Mouse (Mus musculus): ENCODE measurements around the gene Gm11096. TPM values are rescaled to one million over a fixed set of nuclear protein-coding genes. Genes with fewer than 3 reads are reported as not detected.

Gm11096 gene
- polyA plus RNA-seq (2014; fragmentation: Nextera tagmentation; extraction: Ambion mirVana) = not detected in 2 replicates

- Histone ChIP-seq H3K9me3 (ENCODE audit: control insufficient read depth, low read length) (no peaks in the 10 kb centered on the region), H3K36me3 (ENCODE audit: control insufficient read depth, insufficient read depth, low read length) (no peaks in the 10 kb centered on the region), H3K4me2 (ENCODE audit: low read depth) (no peak within 1 kb of the TSS), H3K4me1 (ENCODE audit: control insufficient read depth, insufficient read depth, low read length) (no peaks in the 10 kb centered on the region), H3K9ac (ENCODE audit: low read length) (no peak within 1 kb of the TSS), H3K4me3 (ENCODE audit: low read depth, low read length) (no peak within 1 kb of the TSS), H3K27ac (ENCODE audit: low read depth, low read length) (no peak within 1 kb of the TSS), H3K27me3 (ENCODE audit: control insufficient read depth, insufficient read depth, low read length) (no peaks in the 10 kb centered on the region)
- ATAC-seq (ENCODE audit: insufficient read depth, low FRiP score, low TSS enrichment) (no peak), DNase-seq (ENCODE audit: low spot score) (no peak)
These were observed at the start of gene Gm11096 for GRCm38 (mm10) chr17:81441463-81441862. Gene Gm11096 (plus strand): TSS chr17:81441763.

- Histone ChIP-seq H3K9ac (ENCODE audit: low read length) (no peak overlapping the region), H3K4me2 (ENCODE audit: low read depth) (no peak overlapping the region), H3K4me3 (ENCODE audit: low read depth, low read length) (no peak overlapping the region), H3K9me3 (ENCODE audit: control insufficient read depth, low read length) (no peaks in the 10 kb centered on the region), H3K27ac (ENCODE audit: low read depth, low read length) (no peak overlapping the region), H3K4me1 (ENCODE audit: control insufficient read depth, insufficient read depth, low read length) (no peaks in the 10 kb centered on the region), H3K27me3 (ENCODE audit: control insufficient read depth, insufficient read depth, low read length) (no peaks in the 10 kb centered on the region), H3K36me3 (ENCODE audit: control insufficient read depth, insufficient read depth, low read length) (no peaks in the 10 kb centered on the region)
- 66% methylated on average over 4 of the region's 4 CpGs for WGBS
- ATAC-seq (ENCODE audit: insufficient read depth, low FRiP score, low TSS enrichment) (no peak), DNase-seq (ENCODE audit: low spot score) (no peak)
These were observed 48.5 kb upstream of the Gm11096 start for GRCm38 (mm10) chr17:81393040-81393439.

- H3K27ac ChIP-seq (ENCODE audit: low read depth, low read length) = no peak overlapping the region
- no peak overlapping the region for H3K4me3 ChIP-seq (ENCODE audit: low read depth, low read length)
- H3K27me3 ChIP-seq (ENCODE audit: control insufficient read depth, insufficient read depth, low read length) = no peaks in the 10 kb centered on the region
- no peaks in the 10 kb centered on the region for H3K9me3 ChIP-seq (ENCODE audit: control insufficient read depth, low read length)
- no peak overlapping the region for H3K4me2 ChIP-seq (ENCODE audit: low read depth)
- 31% methylated on average over 2 of the region's 2 CpGs for WGBS
- H3K9ac ChIP-seq (ENCODE audit: low read length) = no peak overlapping the region
- no peak for DNase-seq (ENCODE audit: low spot score)
- no peaks in the 10 kb centered on the region for H3K36me3 ChIP-seq (ENCODE audit: control insufficient read depth, insufficient read depth, low read length)
- no peak for ATAC-seq (ENCODE audit: insufficient read depth, low FRiP score, low TSS enrichment)
- no peaks in the 10 kb centered on the region for H3K4me1 ChIP-seq (ENCODE audit: control insufficient read depth, insufficient read depth, low read length)
These were observed 47.4 kb upstream of the Gm11096 start for GRCm38 (mm10) chr17:81394124-81394523.

GRCm38 (mm10) chr17:81397434-81397833, 44.1 kb upstream of the Gm11096 start:
- Histone ChIP-seq H3K36me3 (ENCODE audit: control insufficient read depth, insufficient read depth, low read length) (no peaks in the 10 kb centered on the region), H3K27me3 (ENCODE audit: control insufficient read depth, insufficient read depth, low read length) (no peaks in the 10 kb centered on the region), H3K4me2 (ENCODE audit: low read depth) (no peak overlapping the region), H3K9ac (ENCODE audit: low read length) (no peak overlapping the region), H3K9me3 (ENCODE audit: control insufficient read depth, low read length) (no peaks in the 10 kb centered on the region), H3K4me3 (ENCODE audit: low read depth, low read length) (no peak overlapping the region), H3K27ac (ENCODE audit: low read depth, low read length) (no peak overlapping the region), H3K4me1 (ENCODE audit: control insufficient read depth, insufficient read depth, low read length) (no peaks in the 10 kb centered on the region)
- 63% methylated on average over 1 of the region's 1 CpGs for WGBS
- ATAC-seq (ENCODE audit: insufficient read depth, low FRiP score, low TSS enrichment) = no peak
- no peak for DNase-seq (ENCODE audit: low spot score)

GRCm38 (mm10) chr17:81400377-81400776, 41.2 kb upstream of the Gm11096 start:
- H3K4me2 ChIP-seq (ENCODE audit: low read depth) = no peak overlapping the region
- 61% methylated on average over 5 of the region's 5 CpGs for WGBS
- H3K27me3 ChIP-seq (ENCODE audit: control insufficient read depth, insufficient read depth, low read length) = no peaks in the 10 kb centered on the region
- no peaks in the 10 kb centered on the region for H3K9me3 ChIP-seq (ENCODE audit: control insufficient read depth, low read length)
- DNase-seq (ENCODE audit: low spot score) = no peak
- no peak overlapping the region for H3K4me3 ChIP-seq (ENCODE audit: low read depth, low read length)
- no peak for ATAC-seq (ENCODE audit: insufficient read depth, low FRiP score, low TSS enrichment)
- H3K36me3 ChIP-seq (ENCODE audit: control insufficient read depth, insufficient read depth, low read length) = no peaks in the 10 kb centered on the region
- no peak overlapping the region for H3K9ac ChIP-seq (ENCODE audit: low read length)
- H3K4me1 ChIP-seq (ENCODE audit: control insufficient read depth, insufficient read depth, low read length) = no peaks in the 10 kb centered on the region
- no peak overlapping the region for H3K27ac ChIP-seq (ENCODE audit: low read depth, low read length)

- H3K4me3 ChIP-seq (ENCODE audit: low read depth, low read length) = no peak overlapping the region
- H3K36me3 ChIP-seq (ENCODE audit: control insufficient read depth, insufficient read depth, low read length) = no peaks in the 10 kb centered on the region
- H3K4me1 ChIP-seq (ENCODE audit: control insufficient read depth, insufficient read depth, low read length) = no peaks in the 10 kb centered on the region
- no peaks in the 10 kb centered on the region for H3K27me3 ChIP-seq (ENCODE audit: control insufficient read depth, insufficient read depth, low read length)
- WGBS = 72% methylated on average over 2 of the region's 2 CpGs
- no peak for ATAC-seq (ENCODE audit: insufficient read depth, low FRiP score, low TSS enrichment)
- H3K9ac ChIP-seq (ENCODE audit: low read length) = no peak overlapping the region
- H3K27ac ChIP-seq (ENCODE audit: low read depth, low read length) = no peak overlapping the region
- H3K9me3 ChIP-seq (ENCODE audit: control insufficient read depth, low read length) = no peaks in the 10 kb centered on the region
- DNase-seq (ENCODE audit: low spot score) = no peak
- H3K4me2 ChIP-seq (ENCODE audit: low read depth) = no peak overlapping the region
These were observed 38.9 kb upstream of the Gm11096 start for GRCm38 (mm10) chr17:81402636-81403035.

- H3K9ac ChIP-seq (ENCODE audit: low read length) = no peak overlapping the region
- no peaks in the 10 kb centered on the region for H3K4me1 ChIP-seq (ENCODE audit: control insufficient read depth, insufficient read depth, low read length)
- no peaks in the 10 kb centered on the region for H3K27me3 ChIP-seq (ENCODE audit: control insufficient read depth, insufficient read depth, low read length)
- ATAC-seq (ENCODE audit: insufficient read depth, low FRiP score, low TSS enrichment) (no peak), DNase-seq (ENCODE audit: low spot score) (no peak)
- no peak overlapping the region for H3K4me2 ChIP-seq (ENCODE audit: low read depth)
- 92% methylated on average over 4 of the region's 4 CpGs for WGBS
- no peaks in the 10 kb centered on the region for H3K36me3 ChIP-seq (ENCODE audit: control insufficient read depth, insufficient read depth, low read length)
- no peaks in the 10 kb centered on the region for H3K9me3 ChIP-seq (ENCODE audit: control insufficient read depth, low read length)
- H3K27ac ChIP-seq (ENCODE audit: low read depth, low read length) = no peak overlapping the region
- H3K4me3 ChIP-seq (ENCODE audit: low read depth, low read length) = no peak overlapping the region
These were observed 38.4 kb upstream of the Gm11096 start for GRCm38 (mm10) chr17:81403121-81403520.

GRCm38 (mm10) chr17:81404225-81404624, 37.3 kb upstream of the Gm11096 start:
- Histone ChIP-seq H3K4me1 (ENCODE audit: control insufficient read depth, insufficient read depth, low read length) (no peaks in the 10 kb centered on the region), H3K9ac (ENCODE audit: low read length) (no peak overlapping the region), H3K4me3 (ENCODE audit: low read depth, low read length) (no peak overlapping the region), H3K4me2 (ENCODE audit: low read depth) (no peak overlapping the region), H3K9me3 (ENCODE audit: control insufficient read depth, low read length) (no peaks in the 10 kb centered on the region), H3K27me3 (ENCODE audit: control insufficient read depth, insufficient read depth, low read length) (no peaks in the 10 kb centered on the region), H3K36me3 (ENCODE audit: control insufficient read depth, insufficient read depth, low read length) (no peaks in the 10 kb centered on the region), H3K27ac (ENCODE audit: low read depth, low read length) (no peak overlapping the region)
- DNase-seq (ENCODE audit: low spot score) (no peak), ATAC-seq (ENCODE audit: insufficient read depth, low FRiP score, low TSS enrichment) (no peak)
- 70% methylated on average over 4 of the region's 4 CpGs for WGBS

GRCm38 (mm10) chr17:81412736-81413135, 28.8 kb upstream of the Gm11096 start:
- 97% methylated on average over 4 of the region's 4 CpGs for WGBS
- H3K4me3 ChIP-seq (ENCODE audit: low read depth, low read length) = no peak overlapping the region
- no peaks in the 10 kb centered on the region for H3K36me3 ChIP-seq (ENCODE audit: control insufficient read depth, insufficient read depth, low read length)
- no peaks in the 10 kb centered on the region for H3K9me3 ChIP-seq (ENCODE audit: control insufficient read depth, low read length)
- H3K4me1 ChIP-seq (ENCODE audit: control insufficient read depth, insufficient read depth, low read length) = no peaks in the 10 kb centered on the region
- H3K27me3 ChIP-seq (ENCODE audit: control insufficient read depth, insufficient read depth, low read length) = no peaks in the 10 kb centered on the region
- ATAC-seq (ENCODE audit: insufficient read depth, low FRiP score, low TSS enrichment) (no peak), DNase-seq (ENCODE audit: low spot score) (no peak)
- H3K4me2 ChIP-seq (ENCODE audit: low read depth) = no peak overlapping the region
- H3K27ac ChIP-seq (ENCODE audit: low read depth, low read length) = no peak overlapping the region
- H3K9ac ChIP-seq (ENCODE audit: low read length) = no peak overlapping the region
